Mouse (Mus musculus) layer of hippocampus, postnatal 36 days (tissue): ENCODE measurements at regions not wholly inside any gene's neighbourhood (a gene's known extent, or its start where the extent isn't known, plus 50 kb on each side); places are given as distances from the start of the nearest gene placed in this dataset.

Experiments
- DNase-seq, 2 experiments: peaks; one replicate each; pipeline ENCODE4 v3.0.0; 2022

DNA sequence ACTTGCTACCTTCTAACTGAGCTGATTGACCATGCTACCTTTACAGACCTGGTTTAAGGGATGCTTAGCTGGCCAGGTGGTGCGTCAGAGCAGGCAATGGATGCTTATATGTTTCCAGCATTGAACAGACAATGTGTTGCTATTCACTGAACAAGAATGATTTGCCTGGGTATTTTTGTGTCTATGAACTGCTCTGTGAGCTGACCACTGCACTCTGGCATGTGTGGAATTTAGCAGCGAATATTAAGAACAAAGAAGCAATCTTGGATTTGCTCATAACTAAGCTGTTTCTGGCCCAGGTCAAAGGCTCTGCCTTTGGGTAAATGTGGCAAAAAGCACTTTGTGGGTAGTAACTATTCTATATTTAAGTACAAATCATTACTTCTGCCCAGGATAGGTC, 58.3 kb upstream of the Ccdc39 start:
- DNase-seq, result no peak

DNA sequence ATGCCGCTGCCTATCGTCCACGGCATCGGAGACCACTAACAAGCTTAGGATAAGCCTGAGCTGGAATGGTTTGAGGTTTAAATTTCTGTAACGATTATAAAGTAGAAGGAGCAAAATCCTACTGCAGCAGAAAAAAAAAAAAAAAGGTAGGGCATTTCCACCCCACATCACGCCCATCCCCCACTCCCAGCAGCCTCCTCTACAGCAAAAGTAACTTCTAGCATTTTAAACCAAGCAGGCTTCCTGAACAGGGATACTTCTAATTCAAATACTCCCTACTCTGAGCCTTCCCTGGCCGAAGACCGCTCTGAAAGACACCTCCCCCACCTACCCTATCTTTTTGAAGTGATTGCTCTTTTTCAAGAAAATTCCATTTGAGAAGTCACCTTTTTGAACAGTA, 59.2 kb upstream of the Ccdc39 start:
- no peak for DNase-seq

- no peak for DNase-seq
Measured at GRCm38 (mm10) chr3:33903816-33904215, 59.7 kb upstream of the Ccdc39 start.

GRCm38 (mm10) chr3:33904854-33905678, 61.0 kb upstream of the Ccdc39 start:
- peak in 1 of 2 experiments; percentile 9 for DNase-seq

- no peak for DNase-seq
Measured at GRCm38 (mm10) chr3:33905679-33906007, 61.5 kb upstream of the Ccdc39 start.

DNA sequence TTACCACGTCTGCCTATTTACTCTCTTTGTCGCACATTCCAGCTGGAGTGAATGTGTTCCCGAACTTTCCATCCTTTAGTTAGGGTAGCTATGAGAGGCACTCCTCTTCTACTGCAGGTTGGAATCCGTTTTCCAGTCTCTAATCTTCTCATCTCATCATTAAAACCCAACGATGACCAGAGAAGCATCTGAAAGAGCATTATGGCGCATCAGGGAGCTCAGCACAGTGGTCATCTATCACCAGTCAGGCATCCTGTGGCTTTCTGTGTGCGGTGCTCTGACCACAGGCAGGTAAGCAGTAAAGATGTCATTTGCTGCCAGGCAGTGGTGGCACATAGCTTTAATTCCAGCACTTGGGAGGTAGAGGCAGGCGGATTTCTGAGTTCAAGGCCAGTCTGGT, 63.0 kb upstream of the Ccdc39 start:
- DNase-seq, result no peak

GRCm38 (mm10) chr3:33911559-33911958, 67.4 kb upstream of the Ccdc39 start:
- DNase-seq, result no peak

DNA sequence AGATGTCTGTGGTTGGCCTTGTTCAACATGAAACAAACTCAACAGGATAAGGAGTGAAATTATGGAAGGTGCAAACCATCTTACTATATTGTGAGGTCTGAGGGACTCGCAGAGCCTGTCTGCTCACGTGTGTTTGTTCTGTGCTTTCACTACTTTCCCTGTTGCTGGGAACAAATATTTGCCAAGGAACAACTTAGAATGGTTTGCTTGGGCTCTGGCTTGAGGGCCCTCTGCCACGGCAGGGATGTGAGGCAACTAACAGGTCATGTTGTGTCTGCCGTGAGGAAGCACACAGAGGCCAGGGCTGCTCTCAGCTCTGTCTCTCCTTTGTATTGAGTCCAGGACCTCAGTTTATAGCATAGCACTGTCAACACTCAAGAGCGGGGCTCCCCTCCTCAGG, 69.4 kb upstream of the Ccdc39 start:
- no peak for DNase-seq

DNA sequence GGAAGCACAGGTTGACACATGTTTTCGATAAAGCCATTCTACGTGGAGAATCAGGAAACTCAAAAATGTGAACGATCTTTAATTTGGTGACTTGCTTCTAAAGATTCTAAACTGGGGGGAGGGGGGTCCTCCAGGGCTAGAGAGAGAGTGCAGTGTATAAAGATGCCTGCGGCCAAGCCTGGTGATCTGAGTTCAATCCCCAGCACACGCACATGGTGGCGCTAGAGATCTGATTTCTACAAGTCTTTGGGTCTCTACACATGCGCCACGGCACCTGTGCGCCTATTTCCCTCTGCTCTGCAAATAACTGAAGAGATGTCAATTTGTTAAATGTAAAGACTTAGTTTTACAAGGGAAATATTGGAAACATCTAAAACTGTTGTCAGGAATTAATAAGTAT, 70.3 kb upstream of the Ccdc39 start:
- DNase-seq, result no peak

GRCm38 (mm10) chr3:33915777-33916176, 71.7 kb upstream of the Ccdc39 start:
- DNase-seq, result no peak

DNA sequence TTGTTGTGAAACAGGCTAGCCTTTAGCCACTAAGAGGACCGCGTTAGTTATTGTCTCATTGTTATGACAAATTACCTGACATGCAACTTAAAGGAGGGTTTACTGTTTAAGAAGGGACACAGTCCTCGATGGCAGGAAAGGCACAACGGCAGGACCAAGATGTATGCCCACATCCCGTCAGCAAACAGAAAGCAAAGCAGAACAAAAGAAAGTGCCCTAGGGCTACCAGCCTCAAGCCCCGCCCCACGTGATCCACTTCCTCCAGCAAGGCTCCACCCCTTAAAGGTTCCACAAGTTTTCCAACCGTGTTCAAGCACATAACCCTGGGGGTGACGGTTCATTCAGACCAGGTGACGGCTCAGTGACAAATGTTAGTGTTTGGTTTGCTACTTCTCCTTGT, 72.2 kb upstream of the Ccdc39 start:
- DNase-seq, result no peak

DNA sequence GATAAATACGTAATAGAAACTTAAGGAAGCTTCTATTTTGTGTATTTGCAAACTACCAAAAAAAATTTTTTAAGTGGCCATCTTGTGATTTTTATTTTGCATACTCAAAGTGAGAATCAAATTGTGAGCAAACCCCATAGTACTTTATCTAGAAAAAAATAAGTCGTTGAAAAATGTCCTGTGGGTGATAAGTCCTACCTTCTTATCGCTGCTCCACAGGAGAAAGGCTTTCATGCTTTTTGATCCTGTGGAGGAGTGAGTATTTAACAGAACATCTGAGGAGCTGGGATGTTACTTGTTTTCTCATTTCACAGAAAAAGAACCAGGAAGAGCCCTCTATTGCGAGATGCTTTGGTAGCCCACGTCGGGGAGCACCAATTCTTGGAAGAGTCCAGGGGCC, 72.7 kb upstream of the Ccdc39 start:
- no peak for DNase-seq

- DNase-seq, result peak; percentile 65 to 80
Measured at GRCm38 (mm10) chr3:33918785-33919184, 74.7 kb upstream of the Ccdc39 start.

DNA sequence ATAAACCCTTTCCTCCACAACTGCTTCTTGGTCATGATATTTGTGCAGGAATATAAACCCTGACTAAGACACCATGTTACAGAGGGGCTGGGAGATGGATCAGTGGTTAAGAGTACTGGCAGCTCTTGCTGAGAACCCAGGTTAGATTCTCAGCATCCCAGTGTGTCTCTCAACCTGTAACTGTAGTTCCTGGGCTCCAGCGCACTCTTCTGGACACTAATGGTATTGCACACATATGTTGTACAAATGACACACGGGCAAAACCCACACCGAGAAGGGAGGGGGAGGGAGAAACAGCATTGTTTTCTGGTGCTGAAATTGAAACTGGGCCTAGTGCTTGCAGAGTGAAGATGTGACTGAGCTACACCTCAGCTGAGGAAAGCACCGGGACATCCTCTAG, 81.0 kb upstream of the Ccdc39 start:
- DNase-seq, result no peak

- DNase-seq, result no peak
Measured at GRCm38 (mm10) chr3:33955064-33955463, 64.7 kb upstream of the Fxr1 start.

DNA sequence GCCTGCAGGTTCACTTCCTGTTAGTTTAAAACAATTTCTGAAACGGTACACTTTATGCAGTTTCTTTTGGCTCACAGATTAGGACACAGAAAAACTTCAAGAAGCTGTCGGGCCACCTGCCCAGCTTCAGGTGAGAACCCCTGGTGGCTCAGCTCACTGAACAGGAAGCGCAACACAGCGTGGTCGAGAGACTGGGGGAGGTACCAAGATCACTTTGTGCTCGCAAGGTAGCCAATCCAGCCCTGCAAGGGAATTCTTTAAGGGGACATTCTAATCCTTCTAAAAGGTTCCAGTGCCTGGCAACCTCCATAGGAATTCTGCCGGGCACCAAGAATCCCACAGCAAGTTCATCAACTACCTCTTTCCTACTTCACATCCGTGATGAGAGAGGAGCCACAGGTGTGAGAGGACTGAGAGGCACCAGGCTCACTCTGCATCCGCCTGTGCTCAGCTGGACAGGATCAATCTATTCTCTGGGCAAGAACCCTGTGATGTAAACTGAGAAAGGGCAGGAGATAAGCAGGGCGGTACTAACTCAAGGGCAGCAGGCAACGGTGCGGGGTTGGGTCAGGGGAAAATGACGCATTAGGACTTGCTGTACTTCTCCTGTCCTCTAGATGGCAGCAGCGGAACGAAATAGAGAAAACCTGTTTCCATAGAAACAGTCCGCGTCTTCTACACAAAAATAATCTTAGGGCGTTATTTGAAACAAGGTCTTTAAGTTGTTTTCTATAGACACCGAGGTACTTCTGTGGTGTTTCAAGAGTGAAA, 63.7 kb upstream of the Fxr1 start:
- DNase-seq, result peak; percentile 40 to 56

DNA sequence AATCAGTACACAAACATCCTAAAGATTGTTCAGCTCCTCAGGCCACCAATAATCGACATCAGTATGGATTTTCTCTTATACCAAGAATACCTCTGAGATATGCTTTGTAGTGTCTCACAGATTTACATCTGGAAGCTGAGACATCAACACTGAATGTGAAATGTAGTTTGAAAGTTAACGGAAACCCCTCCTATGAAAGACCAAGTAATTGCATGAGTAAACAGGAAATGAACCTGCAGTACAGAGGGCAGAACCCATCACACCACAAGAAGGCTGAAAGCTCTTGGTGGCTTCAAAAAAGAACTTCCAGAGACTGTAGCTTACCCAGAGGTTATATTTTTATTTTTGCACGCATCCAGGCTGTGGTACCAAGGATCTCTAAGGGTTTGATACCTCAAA, 63.1 kb upstream of the Fxr1 start:
- DNase-seq, result no peak

DNA sequence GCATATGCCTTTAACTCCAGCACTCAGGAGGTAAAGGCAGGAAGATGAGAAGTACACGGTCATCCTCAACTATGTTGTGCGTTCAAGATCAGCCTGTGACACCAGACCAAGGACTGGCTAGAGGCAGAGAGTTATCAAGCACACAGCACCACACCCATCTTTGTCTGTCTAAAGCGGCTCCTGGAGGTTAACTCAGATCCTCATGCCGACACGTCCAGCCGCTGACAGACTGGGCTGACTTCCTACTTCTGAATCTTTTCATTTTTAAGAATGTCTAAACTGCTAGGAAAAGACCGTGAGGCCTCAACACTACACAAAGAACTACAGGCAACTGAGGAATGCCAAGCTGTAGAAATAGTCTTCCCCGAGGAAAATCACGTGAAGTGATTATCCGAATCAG, 62.1 kb upstream of the Fxr1 start:
- DNase-seq, result no peak

GRCm38 (mm10) chr3:33958216-33958615, 61.5 kb upstream of the Fxr1 start:
- no peak for DNase-seq

DNA sequence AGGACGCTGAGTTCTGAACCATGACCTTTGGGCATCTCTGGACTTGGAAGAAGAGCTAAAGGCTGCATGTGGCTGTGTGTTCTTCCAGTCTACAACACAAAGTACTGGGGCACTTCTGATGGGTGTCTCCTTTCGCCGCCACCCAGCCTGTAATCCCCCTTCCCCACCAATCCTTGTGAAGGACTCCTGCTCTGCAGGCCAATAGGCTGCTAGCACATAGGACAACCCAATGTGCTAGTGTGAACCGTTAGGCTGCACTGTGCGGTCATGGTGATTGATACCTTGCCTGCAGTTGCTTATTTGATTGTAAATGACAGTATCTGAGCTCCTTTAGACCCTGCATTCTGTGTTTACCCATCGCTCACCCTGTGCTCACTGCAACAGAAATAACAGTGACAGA, 59.5 kb upstream of the Fxr1 start:
- DNase-seq, result no peak

GRCm38 (mm10) chr3:33962938-33963337, 56.8 kb upstream of the Fxr1 start:
- no peak for DNase-seq

DNA sequence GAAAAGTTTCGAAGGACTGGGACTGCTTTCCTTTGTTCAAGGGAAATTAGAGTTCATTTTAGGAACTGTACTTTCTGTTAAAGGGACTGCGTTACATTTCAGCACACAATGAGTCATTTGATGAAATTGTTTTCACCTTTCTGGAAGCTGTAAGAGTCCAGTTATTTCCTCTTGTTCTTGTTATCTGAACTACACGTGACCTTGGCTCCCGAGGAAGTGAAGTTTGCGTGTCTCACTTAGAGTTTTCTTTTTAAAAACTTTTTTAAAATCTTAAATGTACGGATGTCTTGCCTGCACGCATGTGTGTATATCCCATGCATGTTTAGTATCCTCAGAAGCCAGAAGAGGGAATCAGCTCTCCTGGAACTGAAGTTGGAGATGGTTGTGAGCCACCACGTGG, 52.6 kb upstream of the Fxr1 start:
- DNase-seq, result no peak
